Comparison of ENCODE assay signal across 9 mouse cellular contexts in the genomic region with DNA sequence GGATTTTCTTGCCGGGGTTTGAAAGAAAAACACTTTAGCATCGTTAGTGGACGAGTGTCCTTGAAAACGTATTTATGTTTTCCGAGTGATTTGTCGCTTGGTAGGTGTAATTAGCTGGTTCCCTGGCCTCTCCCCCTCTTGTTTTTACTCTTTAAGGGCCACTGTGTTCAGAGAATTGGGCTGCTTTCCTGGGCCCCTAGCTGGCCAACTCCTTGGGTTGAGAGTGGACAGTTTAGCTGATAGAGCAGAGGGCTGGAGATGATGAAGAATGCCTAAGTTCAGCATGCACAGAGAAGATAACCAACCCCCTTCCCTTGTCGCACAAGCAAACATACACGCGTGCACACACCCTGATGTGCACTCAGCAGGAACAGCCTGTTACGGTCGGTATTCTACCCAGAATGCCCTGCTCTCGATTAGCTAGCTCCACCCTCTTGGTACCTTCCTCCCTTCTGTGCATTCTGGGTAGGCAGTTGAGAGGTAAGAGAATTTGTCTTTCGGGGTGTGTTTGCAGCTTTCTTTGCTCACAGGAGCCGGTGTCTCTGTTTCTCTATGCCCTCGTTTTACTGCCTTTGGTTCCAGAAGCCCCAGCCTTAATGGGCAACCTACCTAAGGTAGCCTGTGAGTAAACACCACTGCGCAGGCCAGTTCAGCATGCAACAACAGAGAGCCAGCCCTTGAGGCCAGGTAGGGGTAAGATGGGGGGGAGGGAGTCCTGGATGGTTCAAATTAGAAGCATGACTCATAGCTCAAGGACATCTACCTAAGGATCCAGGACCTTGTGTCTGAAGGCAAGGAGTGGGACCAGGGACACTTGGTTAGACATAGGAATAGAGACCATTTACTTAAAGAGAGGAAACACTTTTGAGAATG.
A peak's percentile ranks its signal among the peaks of the same experiment; 100 is the strongest.
DNase-seq lines count a peak whose midpoint lies in the region; ATAC-seq lines count a peak whose summit lies in the region.
"Had no signal": no experiment of that assay in that cellular context is flagged by ENCODE, and none has a peak within 500 bp of the region (broad histone marks: within the 10 kb centered on the region; RNA-seq: fewer than 3 reads in every experiment).

No protein-coding gene starts in this region.

- no peak for ATAC-seq in midbrain, embryonic 11.5 days (ENCODE audit: low FRiP score)
- no peak for ATAC-seq in midbrain, embryonic 14.5 days (ENCODE audit: low FRiP score, low TSS enrichment)
- 0 out of 2 replicates have a peak, but pooled peaks have one; percentile 15 for ATAC-seq in embryonic facial prominence, embryonic 12.5 days (ENCODE audit: insufficient number of reproducible peaks, insufficient read depth, low FRiP score, low TSS enrichment)
- peak; percentile 86; the same call in 1 of the 2 replicates for ATAC-seq in intestine, embryonic 15.5 days
- ATAC-seq: Patski had no signal

- H3K4me3 ChIP-seq in midbrain, embryonic 11.5 days (ENCODE audit: low read depth, low read length), result no peak overlapping the region
- no peak overlapping the region for H3K4me3 ChIP-seq in midbrain, embryonic 14.5 days (replicated peaks; ENCODE audit: low read depth, low read length)
- H3K4me3 ChIP-seq in embryonic facial prominence, embryonic 12.5 days, result no peak overlapping the region
- H3K4me3 ChIP-seq in intestine, embryonic 15.5 days (replicated peaks), result no peak overlapping the region

- WGBS in midbrain, embryonic 11.5 days, result 87% methylated on average over 16 of the region's 16 CpGs
- WGBS in midbrain, embryonic 14.5 days, result 89% methylated on average over 16 of the region's 16 CpGs
- 47% methylated on average over 16 of the region's 16 CpGs for WGBS in embryonic facial prominence, embryonic 12.5 days
- 70% methylated on average over 16 of the region's 16 CpGs for WGBS in intestine, embryonic 15.5 days

- no peaks in the 10 kb centered on the region for H3K4me1 ChIP-seq in midbrain, embryonic 11.5 days (ENCODE audit: control insufficient read depth, insufficient read depth, low read length)
- H3K4me1 ChIP-seq in midbrain, embryonic 14.5 days (ENCODE audit: control insufficient read depth, insufficient read depth, low read length), result no peaks in the 10 kb centered on the region; the same call in 1 of the 2 replicates
- H3K4me1 ChIP-seq in embryonic facial prominence, embryonic 12.5 days, result peaks cover 18% of the 10 kb centered on the region
- no peaks in the 10 kb centered on the region for H3K4me1 ChIP-seq in intestine, embryonic 15.5 days (replicated peaks)

- H3K9ac ChIP-seq in midbrain, embryonic 11.5 days (ENCODE audit: low read length), result no peak overlapping the region
- H3K9ac ChIP-seq in midbrain, embryonic 14.5 days (replicated peaks; ENCODE audit: low read length), result no peak overlapping the region
- no peak overlapping the region for H3K9ac ChIP-seq in embryonic facial prominence, embryonic 12.5 days
- no peak overlapping the region for H3K9ac ChIP-seq in intestine, embryonic 15.5 days

- H3K27ac ChIP-seq in midbrain, embryonic 11.5 days (ENCODE audit: low read depth, low read length), result no peak overlapping the region
- H3K27ac ChIP-seq in midbrain, embryonic 14.5 days (replicated peaks; ENCODE audit: low read depth, low read length), result no peak overlapping the region
- H3K27ac ChIP-seq in embryonic facial prominence, embryonic 12.5 days, result peak overlapping the region; percentile 76
- H3K27ac ChIP-seq in intestine, embryonic 15.5 days, result no peak overlapping the region

- no peaks in the 10 kb centered on the region for H3K27me3 ChIP-seq in midbrain, embryonic 11.5 days (ENCODE audit: control insufficient read depth, insufficient read depth, low read length)
- H3K27me3 ChIP-seq in midbrain, embryonic 14.5 days (ENCODE audit: control insufficient read depth, insufficient read depth, low read length), result no peaks in the 10 kb centered on the region
- H3K27me3 ChIP-seq in embryonic facial prominence, embryonic 12.5 days, result no peaks in the 10 kb centered on the region
- no peaks in the 10 kb centered on the region for H3K27me3 ChIP-seq in intestine, embryonic 15.5 days (replicated peaks)
- H3K27me3 ChIP-seq: Patski had no signal

- no peaks in the 10 kb centered on the region for H3K9me3 ChIP-seq in midbrain, embryonic 11.5 days (ENCODE audit: control insufficient read depth, low read length)
- H3K9me3 ChIP-seq in midbrain, embryonic 14.5 days (ENCODE audit: control insufficient read depth, low read length), result no peaks in the 10 kb centered on the region
- H3K9me3 ChIP-seq in embryonic facial prominence, embryonic 12.5 days, result no peaks in the 10 kb centered on the region
- H3K9me3 ChIP-seq in intestine, embryonic 15.5 days, result no peaks in the 10 kb centered on the region

- H3K36me3 ChIP-seq in midbrain, embryonic 11.5 days (ENCODE audit: control insufficient read depth, insufficient read depth, low read length), result no peaks in the 10 kb centered on the region
- no peaks in the 10 kb centered on the region for H3K36me3 ChIP-seq in midbrain, embryonic 14.5 days (ENCODE audit: control insufficient read depth, insufficient read depth, low read length)
- H3K36me3 ChIP-seq in embryonic facial prominence, embryonic 12.5 days, result no peaks in the 10 kb centered on the region
- no peaks in the 10 kb centered on the region for H3K36me3 ChIP-seq in intestine, embryonic 15.5 days

- no peak overlapping the region for H3K4me2 ChIP-seq in midbrain, embryonic 11.5 days
- H3K4me2 ChIP-seq in midbrain, embryonic 14.5 days (ENCODE audit: low read length), result no peak overlapping the region
- peak overlapping the region; percentile 10; the same call in 1 of the 2 replicates for H3K4me2 ChIP-seq in embryonic facial prominence, embryonic 12.5 days (replicated peaks)
- no peak overlapping the region for H3K4me2 ChIP-seq in intestine, embryonic 15.5 days (replicated peaks)

- DNase-seq in midbrain, embryonic 11.5 days (ENCODE audit: low spot score, missing footprints), result peak; percentile 75
- no peak for DNase-seq in midbrain, embryonic 14.5 days
- peak; percentile 57 to 62 for DNase-seq in spleen, postnatal 4 days (ENCODE audit: low spot score in 2 of 2)
- DNase-seq in testis, postnatal 10 days (ENCODE audit: low spot score), result no peak
- no peak for DNase-seq in right cerebral cortex, postnatal 4 days
- no peak for DNase-seq in thymus, postnatal 10 days (ENCODE audit: low spot score in 2 of 2)

Comparison
In these comparisons a context has a peak if more than half of its experiments do, and no peak if none do; other contexts are left out.
1. DNase-seq: peak in midbrain, embryonic 11.5 days (single experiment) and spleen, postnatal 4 days (2 of 2); none in midbrain, embryonic 14.5 days (single experiment), testis, postnatal 10 days (single experiment), right cerebral cortex, postnatal 4 days (single experiment) and thymus, postnatal 10 days (0 of 2).
2. ATAC-seq: peak in embryonic facial prominence, embryonic 12.5 days (single experiment) and intestine, embryonic 15.5 days (single experiment); none in midbrain, embryonic 11.5 days (single experiment) and midbrain, embryonic 14.5 days (single experiment).